Mouse (Mus musculus) CH12.LX (cell line): ENCODE measurements around the gene Ccdc96. TPM values are rescaled to one million over a fixed set of nuclear protein-coding genes. Genes with fewer than 3 reads are reported as not detected.

ENCODE experiments used
- DNase-seq: peaks from one replicate; pipeline ENCODE4 v3.0.0-alpha.2; 2013; ENCODE audit errors: extremely low read depth
- H3K27ac ChIP-seq: 2 replicates; pipeline ENCODE4 v1.5.1; 2012; ENCODE audit warnings: low read depth, mild to moderate bottlenecking, control low read depth, moderate library complexity; ENCODE audit not compliant: insufficient read depth
- H3K27me3 ChIP-seq: replicated peaks from 2 replicates; pipeline ENCODE3; 2012; ENCODE audit warnings: inconsistent platforms
- H3K36me3 ChIP-seq, 2 experiments: replicated peaks in 1 of 2; 2 replicates each; pipeline versions ENCODE3 to v1.6.1; 2012; ENCODE audit warnings: inconsistent platforms in 1 of 2, low read length in 1 of 2, mild to moderate bottlenecking in 1 of 2, mixed read lengths in 1 of 2, moderate library complexity in 1 of 2; ENCODE audit not compliant: control insufficient read depth in 1 of 2, insufficient read depth in 1 of 2
- H3K4me1 ChIP-seq, 2 experiments: 2 replicates each; pipeline ENCODE4 v1.6.1; 2012; ENCODE audit warnings: inconsistent platforms in 1 of 2, moderate library complexity in 1 of 2; ENCODE audit not compliant: insufficient read depth in 2 of 2, control insufficient read depth in 1 of 2
- H3K4me2 ChIP-seq: 2 replicates; pipeline ENCODE4 v1.6.1; 2012; ENCODE audit warnings: low read depth, mild to moderate bottlenecking, control low read depth; ENCODE audit not compliant: poor library complexity, insufficient read depth, severe bottlenecking
- H3K4me3 ChIP-seq, 3 experiments: fragments of 150-350 bp in 1 of 3; sonication (generic) in 1 of 3; replicated peaks in 1 of 3; 2 replicates each; pipeline versions ENCODE3 to v1.5.1; 2011 to 2012; ENCODE audit warnings: low read depth in 2 of 3, low read length in 2 of 3, mild to moderate bottlenecking in 2 of 3, moderate library complexity in 2 of 3, control low read depth in 1 of 3, improper control_type of control experiment in 1 of 3, inconsistent platforms in 1 of 3, mixed read lengths in 1 of 3; ENCODE audit not compliant: poor library complexity in 1 of 3
- H3K79me2 ChIP-seq: replicated peaks from 2 replicates; pipeline ENCODE4 v1.6.1; 2012; ENCODE audit warnings: mild to moderate bottlenecking, moderate library complexity; ENCODE audit not compliant: control insufficient read depth, poor library complexity, insufficient read depth, severe bottlenecking; ENCODE audit errors: extremely low read depth
- H3K9ac ChIP-seq: 2 replicates; pipeline ENCODE4 v1.6.1; 2012; ENCODE audit warnings: low read depth, mild to moderate bottlenecking, control low read depth, moderate library complexity; ENCODE audit not compliant: insufficient read depth
- H3K9me3 ChIP-seq: replicated peaks from 2 replicates; pipeline ENCODE3; 2012; ENCODE audit warnings: low read length, inconsistent platforms, mixed read lengths
- CHD1 ChIP-seq: IDR thresholded peaks from 2 replicates; pipeline ENCODE4 v1.6.1; 2012; ENCODE audit warnings: low read depth, low read length, improper control_type of control experiment, inconsistent platforms
- CHD2 ChIP-seq: IDR thresholded peaks from 2 replicates; pipeline ENCODE4 v1.6.1; 2011; ENCODE audit warnings: low read length, improper control_type of control experiment
- CTCF ChIP-seq, 2 experiments: IDR thresholded peaks in 1 of 2; conservative IDR thresholded peaks in 1 of 2; 2 replicates each; pipeline ENCODE4 v1.5.1; 2011 to 2012; ENCODE audit warnings: low read depth in 2 of 2, low read length in 2 of 2, improper control_type of control experiment in 1 of 2, inconsistent platforms in 1 of 2, mild to moderate bottlenecking in 1 of 2, moderate library complexity in 1 of 2
- E2F4 ChIP-seq: IDR thresholded peaks from 2 replicates; pipeline ENCODE4 v1.6.1; 2011; ENCODE audit warnings: low read depth, low read length, improper control_type of control experiment; ENCODE audit not compliant: insufficient replicate concordance
- EP300 ChIP-seq: IDR thresholded peaks from 2 replicates; pipeline ENCODE4 v1.6.1; 2011; ENCODE audit warnings: low read length, improper control_type of control experiment
- ETS1 ChIP-seq: conservative IDR thresholded peaks from 2 replicates; pipeline ENCODE4 v1.6.1; 2012; ENCODE audit warnings: low read depth, mild to moderate bottlenecking, inconsistent platforms, low read length, improper control_type of control experiment, moderate library complexity
- GABPA ChIP-seq: IDR thresholded peaks from 2 replicates; pipeline ENCODE4 v1.6.1; 2012; ENCODE audit warnings: low read depth, low read length, improper control_type of control experiment, inconsistent platforms; ENCODE audit not compliant: insufficient replicate concordance
- HCFC1 ChIP-seq: IDR thresholded peaks from 2 replicates; pipeline ENCODE4 v1.6.1; 2012; ENCODE audit warnings: low read depth, mild to moderate bottlenecking, inconsistent platforms, low read length, improper control_type of control experiment
- IRF4 ChIP-seq: IDR thresholded peaks from 2 replicates; pipeline ENCODE4 v1.6.1; 2014; ENCODE audit warnings: low read depth, mild to moderate bottlenecking, inconsistent platforms, low read length, improper control_type of control experiment
- JUN ChIP-seq: IDR thresholded peaks from 2 replicates; pipeline ENCODE4 v1.6.1; 2011; ENCODE audit warnings: low read depth, mild to moderate bottlenecking, low read length, improper control_type of control experiment, moderate library complexity; ENCODE audit not compliant: insufficient read depth
- JUND ChIP-seq: conservative IDR thresholded peaks from 2 replicates; pipeline ENCODE4 v1.6.1; 2011; ENCODE audit warnings: low read depth, low read length, improper control_type of control experiment
- KAT2A ChIP-seq: IDR thresholded peaks from 2 replicates; pipeline ENCODE4 v1.6.1; 2012; ENCODE audit warnings: low read length, improper control_type of control experiment, inconsistent platforms; ENCODE audit not compliant: insufficient replicate concordance
- MAFK ChIP-seq: IDR thresholded peaks from 2 replicates; pipeline ENCODE4 v1.6.1; 2011; ENCODE audit warnings: low read length, improper control_type of control experiment; ENCODE audit not compliant: insufficient replicate concordance
- MAX ChIP-seq: IDR thresholded peaks from 2 replicates; pipeline ENCODE4 v1.6.1; 2011; ENCODE audit warnings: low read length, improper control_type of control experiment
- MAZ ChIP-seq: IDR thresholded peaks from 2 replicates; pipeline ENCODE4 v1.6.1; 2012; ENCODE audit warnings: low read depth, mild to moderate bottlenecking, inconsistent platforms, low read length, improper control_type of control experiment, moderate library complexity
- MEF2A ChIP-seq: IDR thresholded peaks from 2 replicates; pipeline ENCODE4 v1.6.1; 2014; ENCODE audit warnings: low read depth, mild to moderate bottlenecking, inconsistent platforms, low read length, improper control_type of control experiment, borderline replicate concordance
- MXI1 ChIP-seq: IDR thresholded peaks from 2 replicates; pipeline ENCODE4 v1.6.1; 2011; ENCODE audit warnings: mild to moderate bottlenecking, low read depth, low read length, improper control_type of control experiment
- NELFE ChIP-seq: IDR thresholded peaks from 2 replicates; pipeline ENCODE4 v1.6.1; 2011; ENCODE audit warnings: low read depth, low read length, improper control_type of control experiment
- NRF1 ChIP-seq: IDR thresholded peaks from 2 replicates; pipeline ENCODE4 v1.6.1; 2014; ENCODE audit warnings: low read depth, mild to moderate bottlenecking, inconsistent platforms, low read length, improper control_type of control experiment, moderate library complexity
- POLR2A ChIP-seq: IDR thresholded peaks from 2 replicates; pipeline ENCODE4 v1.6.1; 2011; ENCODE audit warnings: low read depth, mild to moderate bottlenecking, improper control_type of control experiment, low read length
- POLR2AphosphoS2 ChIP-seq: IDR thresholded peaks from 2 replicates; pipeline ENCODE4 v1.6.1; 2011; ENCODE audit warnings: low read depth, low read length, improper control_type of control experiment
- RAD21 ChIP-seq: IDR thresholded peaks from 2 replicates; pipeline ENCODE4 v1.6.1; 2011; ENCODE audit warnings: low read depth, mild to moderate bottlenecking, low read length, improper control_type of control experiment, moderate library complexity
- RCOR1 ChIP-seq: conservative IDR thresholded peaks from 2 replicates; pipeline ENCODE4 v1.6.1; 2012; ENCODE audit warnings: low read depth, mild to moderate bottlenecking, inconsistent platforms, low read length, improper control_type of control experiment
- SIN3A ChIP-seq: IDR thresholded peaks from 2 replicates; pipeline ENCODE4 v1.6.1; 2012; ENCODE audit warnings: low read length, improper control_type of control experiment, inconsistent platforms
- SMC3 ChIP-seq: IDR thresholded peaks from 2 replicates; pipeline ENCODE4 v1.6.1; 2011; ENCODE audit warnings: low read depth, low read length, improper control_type of control experiment
- TCF12 ChIP-seq: IDR thresholded peaks from 2 replicates; pipeline ENCODE4 v1.6.1; 2014; ENCODE audit warnings: low read depth, mild to moderate bottlenecking, inconsistent platforms, low read length, improper control_type of control experiment
- UBTF ChIP-seq: IDR thresholded peaks from 2 replicates; pipeline ENCODE4 v1.6.1; 2012; ENCODE audit warnings: low read depth, mild to moderate bottlenecking, inconsistent platforms, low read length, improper control_type of control experiment, moderate library complexity
- USF2 ChIP-seq: conservative IDR thresholded peaks from 2 replicates; pipeline ENCODE4 v1.6.1; 2011; ENCODE audit warnings: low read depth, low read length, improper control_type of control experiment
- ZC3H11A ChIP-seq: IDR thresholded peaks from 2 replicates; pipeline ENCODE4 v1.6.1; 2012; ENCODE audit warnings: low read depth, mild to moderate bottlenecking, inconsistent platforms, low read length, improper control_type of control experiment
- ZKSCAN1 ChIP-seq: IDR thresholded peaks from 2 replicates; pipeline ENCODE4 v1.6.1; 2012; ENCODE audit warnings: low read depth, inconsistent platforms, low read length, improper control_type of control experiment, borderline replicate concordance
- ZMIZ1 ChIP-seq: IDR thresholded peaks from 2 replicates; pipeline ENCODE4 v1.6.1; 2012; ENCODE audit warnings: low read depth, mild to moderate bottlenecking, inconsistent platforms, low read length, improper control_type of control experiment
- ZNF384 ChIP-seq: IDR thresholded peaks from 2 replicates; pipeline ENCODE4 v1.6.1; 2012; ENCODE audit warnings: low read depth, low read length, improper control_type of control experiment, inconsistent platforms
- dilution Hi-C: fragments of 300-500 bp; cut with MboI; formaldehyde crosslinking; loops from 2 replicates; pipeline ENCODE4 v1.14.3; 2020; ENCODE audit warnings: low sequenced_read_pairs; ENCODE audit not compliant: extremely low pct_unique_long_range_greater_than_20kb, extremely low pct_ligation_motif_present
- in situ Hi-C: fragments of 300-500 bp; cut with MboI; formaldehyde crosslinking; loops from 3 replicates; pipeline ENCODE4 v1.14.3; 2019; ENCODE audit warnings: low sequenced_read_pairs, low pct_ligation_motif_present, low pct_unique_long_range_greater_than_20kb, mixed read lengths
- polyA plus RNA-seq: library from polyadenylated mRNA; unstranded; fragments of >175 nt; gene quantifications from 2 replicates; pipeline ENCODE4 v1.2.1, GENCODE M21; 2012; ENCODE audit warnings: low read depth; ENCODE audit not compliant: insufficient read length
- total RNA-seq, 2 experiments: library from RNA; depleted of rRNA; stranded (reverse); fragments of 300-350 nt in 1 of 2; fragments of >200 nt in 1 of 2; gene quantifications; 2 replicates each; pipeline ENCODE4 v1.2.3; 2012 to 2014

Ccdc96 gene
- total and polyA plus RNA-seq, 3 experiments, result 0.26 to 0.41 (median 0.34) TPM

DNA sequence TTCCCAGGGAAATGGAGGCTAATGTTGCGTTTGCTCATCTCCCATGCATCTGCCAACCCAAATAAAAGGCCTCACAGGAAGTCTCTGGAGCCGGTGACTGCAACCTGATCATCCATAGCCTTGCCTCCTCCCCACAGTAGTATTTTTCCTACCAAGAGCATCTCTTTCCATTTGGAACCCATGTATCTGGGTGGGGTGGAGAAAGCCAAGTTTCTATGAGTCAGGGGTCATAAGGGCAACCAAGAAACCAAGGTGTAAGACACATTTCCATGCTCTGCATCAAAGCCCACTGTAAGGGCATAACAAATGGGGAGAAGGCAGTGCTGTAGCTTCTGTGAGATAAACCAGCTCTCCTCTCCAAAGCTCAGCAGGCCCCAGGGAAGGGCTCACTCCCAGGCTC, 23.2 kb upstream of the Ccdc96 start:
- H3K4me2 ChIP-seq, result no peak overlapping the region
- dilution Hi-C loops (no loop called here), in situ Hi-C loops (no loop called here)
- no peak overlapping the region for H3K27ac ChIP-seq
- DNase-seq, result no peak
- no peak overlapping the region for H3K4me3 ChIP-seq
- no peak for TF ChIP-seq NRF1
- no peak for TF ChIP-seq ETS1
- no peak for TF ChIP-seq EP300
- no peak for TF ChIP-seq MAX
- no peak for TF ChIP-seq RAD21
- no peak for TF ChIP-seq E2F4
- no peak for TF ChIP-seq IRF4
- no peak for TF ChIP-seq MAFK
- no peak for TF ChIP-seq POLR2AphosphoS2
- H3K27me3 ChIP-seq, result peaks cover 10% of the 10 kb centered on the region
- H3K79me2 ChIP-seq, result peaks cover 12% of the 10 kb centered on the region
- H3K36me3 ChIP-seq, result no peaks in the 10 kb centered on the region
- H3K9me3 ChIP-seq, result no peaks in the 10 kb centered on the region
- peaks cover 5 to 19% of the 10 kb centered on the region in 2 experiments; a peak in 3 of 4 replicates for H3K4me1 ChIP-seq
- H3K9ac ChIP-seq, result no peak overlapping the region

GRCm38 (mm10) chr5:36462810-36463209, 21.6 kb upstream of the Ccdc96 start:
- Histone ChIP-seq H3K4me1 (peaks cover 5 to 27% of the 10 kb centered on the region in 2 experiments; a peak in 3 of 4 replicates), H3K4me2 (no peak overlapping the region), H3K9ac (no peak overlapping the region), H3K4me3 (no peak overlapping the region), H3K27ac (no peak overlapping the region), H3K36me3 (peaks cover 5 to 10% of the 10 kb centered on the region in 2 experiments), H3K27me3 (no peaks in the 10 kb centered on the region), H3K79me2 (peaks cover 27% of the 10 kb centered on the region), H3K9me3 (no peaks in the 10 kb centered on the region)
- dilution Hi-C loops (no loop called here), in situ Hi-C loops (no loop called here)
- DNase-seq, result peak; percentile 62
- no peak for TF ChIP-seq ZKSCAN1
- TF ChIP-seq ZC3H11A, result peak; percentile 66
- no peak for TF ChIP-seq POLR2AphosphoS2
- TF ChIP-seq NRF1, result peak; percentile 33; the same call in 1 of the 2 replicates
- no peak; the same call in 1 of the 2 replicates for TF ChIP-seq MXI1
- TF ChIP-seq MAZ, result peak; percentile 88
- TF ChIP-seq EP300, result no peak
- TF ChIP-seq SIN3A, result peak; percentile 49; the same call in 1 of the 2 replicates
- TF ChIP-seq HCFC1, result no peak
- TF ChIP-seq TCF12, result 0 out of 2 replicates have a peak, but pooled peaks have one; percentile 24
- TF ChIP-seq ZMIZ1, result no peak
- TF ChIP-seq E2F4, result no peak
- TF ChIP-seq MEF2A, result 0 out of 2 replicates have a peak, but pooled peaks have one; percentile 35
- peak; percentile 80 for TF ChIP-seq SMC3
- TF ChIP-seq CTCF (conservative IDR thresholded peaks at IDR 0.05 in 1 of 2, IDR thresholded peaks at IDR 0.05 in 1 of 2; ENCODE audit: low read depth in 2 of 2, low read length in 2 of 2), result peak; percentile 70 to 92
- no peak for TF ChIP-seq UBTF
- no peak for TF ChIP-seq GABPA
- no peak for TF ChIP-seq CHD1
- TF ChIP-seq IRF4, result peak; percentile 30; the same call in 1 of the 2 replicates
- no peak for TF ChIP-seq KAT2A
- no peak for TF ChIP-seq MAX
- TF ChIP-seq CHD2, result no peak
- TF ChIP-seq USF2, result no peak
- no peak for TF ChIP-seq JUND
- no peak for TF ChIP-seq POLR2A
- no peak for TF ChIP-seq JUN
- TF ChIP-seq ZNF384, result no peak
- no peak for TF ChIP-seq RCOR1
- peak; percentile 86 for TF ChIP-seq RAD21
- no peak for TF ChIP-seq NELFE
